Mouse (Mus musculus): ENCODE results near the gene Pkn3. TPM values are rescaled to one million over a fixed set of nuclear protein-coding genes. Genes with fewer than 3 reads are reported as not detected.
"Not testable (repeated sequence)": the region's sequence is repeated elsewhere in the genome, so short reads cannot be mapped to it uniquely, and the experiment has no call there.

Gene Pkn3
- total RNA-seq, 2 experiments from 2014 or later: 3.6 to 7.9 TPM

DNA sequence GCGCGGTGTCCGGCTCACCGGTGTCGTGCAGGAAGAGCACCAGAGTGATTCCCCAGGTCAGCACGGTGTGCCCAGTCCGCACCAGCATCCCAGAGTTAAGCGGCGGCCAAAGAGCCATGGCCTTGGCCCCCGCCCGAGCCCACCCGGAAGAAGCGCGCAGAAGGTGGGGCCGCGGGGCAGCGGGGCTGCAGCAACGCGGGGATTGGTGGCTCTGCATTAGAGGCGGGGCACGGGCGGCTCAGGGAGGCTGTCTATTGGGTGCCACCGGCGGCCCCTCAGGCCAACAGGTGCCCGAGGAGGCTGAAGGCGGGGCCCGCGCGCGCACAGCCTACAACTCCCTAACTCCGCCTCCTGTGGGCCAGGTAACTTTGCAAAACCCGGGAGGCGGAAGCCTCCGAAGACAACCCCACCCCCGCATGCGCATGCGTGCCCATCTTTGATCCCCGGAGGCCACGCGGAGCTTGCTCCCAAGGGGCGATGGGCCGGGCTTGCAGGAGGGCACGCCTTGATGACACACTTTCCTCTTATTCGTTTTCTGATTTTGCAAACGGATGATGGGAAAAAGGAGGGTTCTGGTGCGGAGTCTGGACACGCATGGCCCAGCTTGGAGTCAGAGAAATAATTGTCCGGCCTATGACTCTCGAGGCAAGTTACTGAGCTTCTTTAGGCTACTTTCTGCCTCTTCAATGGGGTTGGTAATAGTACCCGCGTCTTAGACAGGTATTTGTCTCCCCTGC, 16.2 kb downstream of the Pkn3 start, which contains the start of gene Zdhhc12:
Gene Zdhhc12, minus strand, starts transcription at position 178 of the 737 bp plus-strand sequence.
- peak; percentile 94 for ATAC-seq (replicated peaks; ENCODE audit: poor library complexity)

DNA sequence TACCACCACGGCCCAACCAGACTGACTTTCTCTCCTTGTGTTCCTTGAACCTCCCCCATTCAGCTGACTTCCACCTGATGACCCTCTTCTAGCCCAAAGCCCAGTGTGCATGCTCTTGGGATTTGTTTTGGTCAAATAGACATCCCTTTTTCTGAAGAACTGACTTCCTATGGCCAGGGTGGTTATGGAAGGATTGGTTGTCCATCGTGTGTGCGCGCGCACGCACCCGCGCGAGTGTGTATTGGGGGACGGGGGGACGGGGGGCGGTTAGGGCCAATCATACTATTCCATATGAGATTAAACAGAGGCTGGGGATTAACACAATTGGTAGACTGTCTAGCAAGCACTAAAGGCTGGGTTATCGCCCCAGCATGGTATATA, 16.7 kb downstream of the Pkn3 start:
- ATAC-seq (replicated peaks; ENCODE audit: poor library complexity): no peak

DNA sequence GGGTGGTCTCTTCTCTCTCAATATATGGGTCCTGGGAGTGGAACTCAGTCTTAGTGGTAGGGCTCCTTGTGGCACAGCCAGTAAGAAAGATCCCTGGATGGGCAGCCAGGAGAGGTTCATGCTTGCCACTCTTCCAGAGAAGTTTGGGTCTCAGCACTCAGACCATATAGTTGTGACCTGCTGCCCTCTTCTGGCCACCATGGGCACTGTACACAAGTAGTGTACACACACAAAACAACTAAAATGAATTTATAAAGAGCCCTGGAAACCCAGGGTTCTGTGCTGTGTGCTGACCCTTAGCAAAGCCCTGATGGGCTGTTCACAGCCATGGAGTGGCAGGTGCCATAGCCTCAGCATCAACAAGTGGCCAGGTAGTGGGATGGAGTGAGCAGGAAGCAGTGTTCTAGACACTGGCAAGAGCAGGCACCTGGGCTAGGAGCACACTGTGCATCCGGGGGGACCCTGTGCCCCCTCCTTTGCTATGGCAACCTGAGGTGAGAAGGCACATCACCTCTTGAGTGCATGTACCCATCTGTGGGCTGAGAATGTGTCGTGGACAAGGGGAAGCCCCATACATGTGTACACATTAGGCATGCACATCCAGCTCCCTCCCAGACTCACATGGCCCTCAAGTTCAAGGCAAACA, 18.5 kb downstream of the Pkn3 start:
- peak; percentile 38 for ATAC-seq (replicated peaks; ENCODE audit: poor library complexity)

DNA sequence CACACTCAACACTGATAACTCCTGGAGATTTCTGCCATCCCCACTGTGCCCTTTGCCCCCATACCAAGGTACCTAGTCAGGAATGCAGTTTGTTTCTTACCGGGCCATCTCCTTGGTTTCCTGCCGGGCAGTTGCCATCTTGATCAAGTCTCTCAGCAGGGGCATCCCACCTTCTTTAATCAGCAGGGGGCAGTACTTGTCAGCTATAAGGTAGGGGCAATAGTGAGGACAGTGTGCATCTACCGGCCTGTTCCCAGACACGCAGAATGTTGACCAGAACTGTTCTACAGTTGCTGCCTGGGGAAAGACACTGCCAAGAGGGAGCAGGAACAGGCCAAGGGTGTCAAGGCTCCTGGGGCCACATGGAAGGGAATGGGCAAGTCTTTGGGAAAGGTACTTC, 22.7 kb downstream of the Pkn3 start:
- no peak; the same call in 1 of the 2 replicates for ATAC-seq (replicated peaks; ENCODE audit: poor library complexity)

DNA sequence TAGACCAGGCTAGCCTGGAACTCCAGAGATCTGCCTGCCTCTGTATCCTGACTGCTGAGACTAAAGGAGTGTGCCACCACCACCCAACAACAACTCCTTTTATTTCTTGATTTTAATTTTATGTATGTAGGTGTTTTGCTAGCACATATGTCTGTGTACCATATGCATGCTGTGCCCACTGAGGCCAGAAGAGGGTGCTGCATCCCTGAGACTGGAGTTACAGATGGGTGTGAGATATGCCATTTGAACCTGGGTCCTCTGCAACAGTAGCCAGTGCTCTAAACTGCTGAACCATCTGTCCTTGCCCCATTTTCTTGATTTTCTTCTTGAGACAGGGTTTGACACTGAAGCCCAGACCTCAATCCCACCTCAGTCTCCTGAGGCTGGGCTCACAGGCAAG, 28.9 kb downstream of the Pkn3 start:
- peak; percentile 93 for ATAC-seq (replicated peaks; ENCODE audit: poor library complexity)

DNA sequence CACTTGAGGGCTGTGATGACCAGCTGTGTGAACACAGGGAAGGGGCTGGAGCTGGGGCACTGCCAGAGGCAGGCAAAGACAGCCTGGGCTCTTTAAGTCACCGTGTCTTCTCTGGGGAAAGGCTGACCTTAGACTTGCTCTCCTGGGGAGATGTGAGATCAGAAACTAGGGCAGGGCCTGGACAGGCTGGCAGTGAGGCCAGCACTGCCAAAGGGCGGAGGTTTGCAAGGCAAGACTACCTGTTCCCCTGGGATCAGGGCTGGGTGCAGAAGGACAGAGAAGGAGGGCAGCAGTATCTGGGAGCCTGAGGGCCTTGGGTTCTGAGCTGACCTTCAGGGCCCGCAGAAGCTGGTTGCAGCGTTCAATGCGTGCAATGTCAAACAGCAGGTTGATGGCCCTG, 30.2 kb downstream of the Pkn3 start:
- no peak for ATAC-seq (replicated peaks; ENCODE audit: poor library complexity)

DNA sequence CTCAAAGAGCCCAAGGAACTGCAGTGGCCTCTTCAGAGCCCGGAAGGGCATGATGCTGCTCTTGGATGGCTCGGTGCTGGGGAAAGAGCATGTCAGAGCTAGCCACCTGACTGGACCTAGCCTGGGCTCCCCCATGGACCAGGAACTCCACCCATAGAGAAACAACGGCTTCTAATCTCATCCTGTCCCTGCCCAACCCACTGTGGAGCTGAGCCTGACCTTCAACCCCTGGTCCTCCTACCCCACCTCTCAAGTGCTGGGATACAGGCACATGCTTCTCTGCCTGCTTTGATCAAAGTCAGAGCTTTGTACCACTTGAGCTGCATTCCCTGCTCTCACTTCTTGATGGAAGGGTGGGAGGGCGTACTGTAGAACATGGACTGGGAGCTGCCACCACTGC, 30.8 kb downstream of the Pkn3 start:
- ATAC-seq (replicated peaks; ENCODE audit: poor library complexity): no peak

DNA sequence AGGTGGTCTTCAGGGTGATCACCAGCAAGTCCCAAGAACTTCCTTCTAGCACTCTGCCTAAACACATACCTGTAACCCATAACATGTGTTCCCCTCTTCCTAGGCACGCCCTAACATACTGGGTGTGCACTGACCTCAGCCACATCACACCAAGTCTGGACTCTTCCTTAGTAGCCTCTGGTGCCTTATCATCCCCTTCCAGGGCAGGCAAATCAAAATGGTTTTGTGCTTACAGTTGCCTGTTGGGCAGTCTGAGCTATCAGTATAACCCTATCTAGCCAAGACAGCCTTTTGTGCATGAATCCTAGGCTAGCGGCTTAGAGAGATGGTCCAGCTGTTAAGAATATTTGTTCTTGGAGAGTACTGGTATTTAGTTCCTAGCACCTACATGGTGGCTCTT, 34.0 kb downstream of the Pkn3 start:
- peak; percentile 76 for ATAC-seq (replicated peaks; ENCODE audit: poor library complexity)

DNA sequence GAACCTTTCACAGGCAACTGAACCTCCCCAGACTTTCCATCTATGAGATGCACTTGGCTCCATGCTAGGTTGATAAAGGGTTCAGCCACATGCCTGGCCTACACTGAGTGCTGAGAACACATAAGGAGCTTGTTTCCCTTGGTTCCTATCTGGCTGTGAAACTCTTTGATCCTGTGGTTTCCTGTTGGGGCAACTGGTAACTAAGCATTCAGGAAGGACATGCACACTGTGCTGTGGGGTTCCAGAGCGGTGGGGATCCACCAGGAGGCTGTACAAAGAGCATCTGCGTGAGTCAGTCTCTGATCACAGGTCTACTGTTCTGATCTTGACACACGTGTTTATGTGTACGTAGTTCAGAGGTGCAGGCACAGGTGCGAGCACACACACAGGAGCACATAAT, 35.1 kb downstream of the Pkn3 start:
- peak; percentile 56 for ATAC-seq (replicated peaks; ENCODE audit: poor library complexity)

DNA sequence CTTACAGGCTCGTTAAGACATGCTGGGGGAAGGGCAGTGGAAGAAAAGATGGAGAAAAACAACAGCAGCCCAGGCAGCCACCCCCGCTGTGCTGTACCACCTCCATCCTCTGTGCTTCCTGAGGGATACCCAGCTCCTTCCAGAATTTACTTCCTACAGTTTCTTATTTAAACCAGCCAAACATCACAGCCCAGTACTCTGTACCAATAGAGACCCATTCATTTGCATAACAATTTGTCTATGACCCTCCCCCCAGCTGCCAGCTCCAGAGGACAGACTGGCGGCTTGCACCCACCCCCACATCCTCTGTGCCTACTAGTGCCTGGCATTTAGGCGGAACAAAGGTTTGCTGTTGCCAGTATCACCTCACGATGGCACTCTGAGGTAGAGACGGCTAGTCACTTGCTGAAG, 42.2 kb downstream of the Pkn3 start:
- ATAC-seq (replicated peaks; ENCODE audit: poor library complexity): no peak

DNA sequence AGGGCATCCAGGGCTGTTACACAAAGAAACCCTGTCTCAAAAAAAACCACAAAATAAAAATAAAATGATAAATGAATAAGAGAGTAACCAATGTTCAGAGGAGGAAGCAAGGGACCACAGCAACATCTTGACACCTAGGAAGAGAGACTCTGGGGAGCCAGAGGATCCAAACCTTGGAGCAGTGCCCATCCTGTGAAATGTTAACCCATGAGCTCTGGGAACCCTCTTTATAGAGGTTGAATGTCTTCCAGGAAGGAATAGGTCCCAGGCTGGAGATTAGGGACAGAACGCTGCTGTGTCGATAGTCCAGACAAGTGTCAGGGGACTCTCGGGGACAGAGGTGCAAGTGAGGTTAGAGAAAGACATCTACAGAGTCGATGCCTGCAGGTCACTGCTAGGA, 42.8 kb downstream of the Pkn3 start:
- no peak for ATAC-seq (replicated peaks; ENCODE audit: poor library complexity)

DNA sequence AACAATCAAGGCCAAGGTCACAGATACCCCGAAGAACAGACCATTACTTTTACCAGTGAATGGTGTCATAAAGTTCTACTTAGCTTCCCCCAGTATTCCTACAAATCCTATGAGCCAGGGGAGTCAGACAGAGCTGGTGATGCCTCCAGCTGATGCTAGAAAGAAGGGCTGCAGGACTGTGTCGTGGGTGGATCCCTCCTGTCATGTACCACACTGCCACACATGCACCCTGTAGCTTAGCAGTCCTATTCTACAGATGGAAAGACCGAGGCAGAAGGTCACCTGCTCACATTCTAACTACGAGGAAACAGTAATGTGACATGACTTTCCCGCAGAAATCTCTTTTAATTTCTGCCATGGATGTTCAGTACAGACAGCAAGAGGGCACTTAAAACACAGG, 45.3 kb downstream of the Pkn3 start:
- ATAC-seq (replicated peaks; ENCODE audit: poor library complexity): no peak

DNA sequence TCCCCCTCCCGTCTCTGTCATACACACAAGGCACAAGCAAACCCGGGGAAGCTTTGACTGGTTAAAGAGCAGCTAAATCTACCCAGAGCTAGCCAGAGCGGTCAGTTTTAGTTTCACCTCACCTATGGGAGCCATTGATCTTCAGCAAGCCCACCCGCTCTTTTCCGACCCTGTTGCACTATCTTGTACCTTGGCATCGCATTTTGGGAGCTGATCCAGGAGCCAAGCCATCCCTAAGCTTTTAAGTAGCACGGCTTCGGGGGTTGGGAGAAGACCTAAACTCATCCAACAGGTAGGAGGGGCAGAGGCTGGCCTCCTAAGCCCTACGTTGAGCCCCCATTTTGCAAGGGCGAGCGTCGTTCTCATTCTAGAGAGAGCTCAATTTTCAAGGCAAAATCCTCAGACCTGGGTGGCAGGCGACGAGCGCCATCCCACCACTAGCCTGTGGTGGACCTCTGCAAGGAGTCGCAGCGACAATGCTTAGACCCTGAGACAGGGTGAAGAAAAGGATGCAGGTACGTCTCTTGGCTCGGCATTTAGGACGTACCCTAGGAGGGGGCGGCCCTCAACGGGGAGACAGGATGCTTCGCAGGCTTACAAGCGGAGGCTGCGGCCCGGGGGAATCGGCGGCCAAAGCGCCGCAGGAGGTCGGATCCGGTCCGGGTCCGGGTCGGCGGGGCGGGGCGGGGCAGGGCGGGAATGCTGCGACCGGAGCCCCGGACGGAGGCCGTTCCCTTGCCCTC, 46.4 kb downstream of the Pkn3 start:
- no peak for ATAC-seq (replicated peaks; ENCODE audit: poor library complexity)

DNA sequence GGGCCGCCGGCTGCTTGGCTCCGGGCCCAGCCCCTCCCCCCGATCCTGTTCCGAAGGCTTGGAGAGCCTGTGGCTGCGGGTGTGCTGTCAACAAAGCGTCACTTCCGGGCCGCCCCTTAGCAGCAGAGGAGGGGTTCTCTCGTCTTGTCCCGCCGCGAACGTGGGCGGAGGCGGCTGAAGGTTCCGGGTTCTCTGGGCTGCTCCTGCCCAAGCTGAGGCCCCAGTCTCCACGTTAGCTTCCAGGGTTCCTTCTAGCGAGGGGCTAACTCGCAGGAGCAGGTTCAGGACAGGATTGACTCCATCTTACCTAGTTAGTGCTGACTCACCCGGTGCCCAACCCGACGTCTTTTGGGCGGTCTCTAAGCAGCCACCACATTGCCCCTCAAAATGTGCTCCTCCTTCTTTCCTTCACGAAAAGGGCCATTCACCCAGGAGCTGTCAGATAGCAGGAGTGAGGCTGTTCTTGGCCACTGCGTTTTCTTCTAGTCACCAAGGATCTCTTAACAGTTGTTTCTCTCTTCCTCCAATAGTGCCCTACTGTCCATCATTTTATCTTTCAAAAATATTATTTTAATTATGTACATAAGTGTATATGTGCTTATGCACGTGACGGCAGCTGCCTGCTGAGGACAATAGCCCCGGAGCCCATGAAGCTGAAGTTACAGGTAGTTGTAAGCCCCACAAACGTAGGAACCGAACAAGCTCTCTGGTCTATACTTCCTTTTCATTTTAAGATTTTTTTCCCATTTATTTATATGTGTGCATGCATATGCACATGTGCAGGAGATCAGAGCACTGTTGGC, 47.2 kb downstream of the Pkn3 start, which contains the start of gene Zer1:
Gene Zer1, minus strand, starts transcription at position 114 of the 803 bp plus-strand sequence.
- peak; percentile 95 for ATAC-seq (replicated peaks; ENCODE audit: poor library complexity)

DNA sequence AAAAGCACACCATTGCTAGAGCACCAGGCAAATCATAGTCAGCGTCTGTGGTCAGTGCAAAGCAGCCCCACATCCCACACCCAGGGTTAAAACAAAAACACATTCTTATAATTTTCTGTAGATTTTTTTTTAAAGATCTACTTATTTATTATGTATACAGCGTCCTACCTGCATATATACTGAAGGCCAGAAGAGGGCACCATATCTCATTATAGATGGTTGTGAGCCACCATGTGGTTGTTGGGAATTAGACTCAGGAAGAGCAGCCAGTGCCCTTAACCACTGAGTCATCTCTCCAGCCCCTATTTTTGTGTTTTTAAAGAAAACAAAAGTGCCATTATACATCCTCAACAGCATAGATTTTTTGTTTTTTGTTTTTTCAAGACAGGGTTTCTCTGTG, 51.3 kb downstream of the Pkn3 start:
- 0 out of 2 replicates have a peak, but pooled peaks have one; percentile 19 for ATAC-seq (replicated peaks; ENCODE audit: poor library complexity)

DNA sequence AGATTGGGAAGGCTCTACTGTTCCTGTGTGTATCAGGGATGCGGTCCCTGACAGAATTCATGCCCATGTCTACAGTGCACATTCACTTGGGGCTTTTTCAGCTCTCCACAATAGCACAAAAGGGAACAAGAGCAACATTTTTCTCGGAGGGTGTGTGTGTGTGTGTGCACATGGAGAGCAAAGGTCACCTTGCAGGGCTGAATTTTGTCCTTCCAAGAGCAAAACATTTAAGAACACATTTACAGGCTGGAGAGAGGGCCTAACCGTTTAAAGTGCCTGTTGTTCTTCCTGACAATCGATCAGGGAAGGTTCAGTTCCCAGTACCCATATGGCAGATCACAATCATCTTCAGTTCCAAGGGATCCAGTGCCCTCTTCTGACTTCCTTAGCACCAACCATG, 52.7 kb downstream of the Pkn3 start:
- no peak for ATAC-seq (replicated peaks; ENCODE audit: poor library complexity)

DNA sequence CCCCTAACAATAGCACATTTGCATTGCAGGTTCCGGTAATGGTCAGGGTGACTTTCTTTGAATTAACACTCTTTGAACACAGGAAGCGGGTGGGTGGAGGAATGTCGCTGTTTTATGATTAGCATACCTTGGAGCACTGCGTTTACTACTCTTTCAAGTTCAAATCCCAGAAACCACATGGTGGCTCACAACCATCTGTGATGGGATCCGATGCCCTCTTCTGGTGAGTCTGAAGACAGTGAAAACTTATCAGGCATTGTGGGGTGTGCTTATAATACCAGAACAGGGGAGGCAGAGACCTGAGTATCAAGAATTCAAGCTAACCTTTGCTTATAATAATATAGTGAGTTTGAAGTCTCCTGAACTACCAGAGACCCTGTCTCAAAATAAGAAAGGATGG, 53.8 kb downstream of the Pkn3 start:
- ATAC-seq (replicated peaks; ENCODE audit: poor library complexity): not testable (repeated sequence)

DNA sequence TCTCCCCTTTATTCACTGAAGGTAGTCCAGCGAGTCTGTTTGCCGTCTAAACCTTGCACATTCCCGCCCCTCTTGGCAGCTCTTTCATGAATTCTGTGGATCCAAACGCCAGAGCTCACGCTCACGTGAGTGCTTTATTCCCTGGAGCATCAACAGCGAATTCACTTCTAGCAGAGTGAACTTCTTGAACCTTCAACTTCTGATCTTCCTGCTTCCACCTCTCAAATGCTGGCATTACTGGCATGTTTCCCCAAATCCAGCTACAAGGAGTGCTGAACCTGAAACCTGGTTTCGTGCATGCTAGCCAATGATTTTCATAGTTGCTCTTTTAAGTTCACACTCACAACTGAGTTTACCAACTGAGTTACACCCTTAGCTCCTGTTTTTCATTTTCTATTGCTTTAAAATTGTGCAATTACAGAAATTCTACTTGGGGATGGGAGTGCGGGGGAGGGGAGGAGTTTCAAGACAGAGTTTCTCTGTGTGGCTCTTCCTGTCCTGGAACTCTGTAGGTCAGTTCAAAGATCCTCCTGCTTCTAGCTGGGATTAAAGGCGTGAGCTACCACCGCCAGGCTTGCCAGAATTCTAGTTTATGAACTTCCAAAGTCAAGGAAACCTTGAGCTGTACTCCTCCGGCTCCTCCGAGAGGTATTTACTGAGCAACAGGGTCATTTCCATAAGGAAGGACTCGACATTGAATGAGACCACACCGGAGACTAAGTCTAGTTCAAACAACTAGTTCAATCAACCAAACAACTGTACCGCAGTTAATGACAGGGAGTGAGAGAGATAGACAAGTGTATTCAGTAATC, 55.5 kb downstream of the Pkn3 start:
- peak; percentile 22; the same call in 1 of the 2 replicates for ATAC-seq (replicated peaks; ENCODE audit: poor library complexity)

DNA sequence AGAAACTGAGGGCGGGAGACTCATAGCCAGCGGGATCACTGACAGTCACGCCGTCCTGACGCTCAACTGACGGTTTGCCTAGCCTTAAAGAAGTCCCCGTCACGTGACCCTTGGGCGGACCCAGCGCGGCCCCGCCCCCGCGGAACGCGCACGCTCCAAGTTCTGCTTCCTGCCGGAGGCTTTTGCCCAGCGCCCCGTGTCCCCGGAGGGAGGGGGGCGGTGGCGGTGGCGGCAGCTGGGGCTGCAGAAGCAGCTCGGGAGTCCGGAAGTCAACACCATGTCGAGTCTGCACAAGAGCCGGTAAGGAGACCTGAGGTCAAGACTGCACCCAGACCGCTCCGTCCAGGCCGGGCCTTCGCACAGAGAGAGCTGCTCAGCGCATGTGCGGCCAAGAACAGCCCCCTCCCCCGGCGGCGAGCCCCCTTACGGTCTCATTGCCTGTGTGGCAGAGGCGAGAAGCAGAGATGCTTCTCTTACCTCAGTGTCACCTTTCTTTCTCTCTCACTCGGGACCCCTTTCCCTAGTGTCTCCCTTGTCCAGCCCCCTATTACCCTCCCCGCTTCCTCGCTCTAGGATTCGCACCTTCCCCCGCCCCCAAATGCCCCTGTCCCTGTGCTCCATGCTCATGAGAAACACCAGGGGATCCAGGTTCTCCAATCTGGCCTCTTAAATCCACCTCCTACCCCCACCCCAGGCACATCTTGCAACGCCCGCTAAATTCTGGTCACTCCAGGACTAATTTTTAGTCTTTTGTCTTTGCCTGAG, 56.3 kb downstream of the Pkn3 start, which contains the start of gene Tbc1d13:
Gene Tbc1d13, plus strand, starts transcription at position 134 of the 765 bp plus-strand sequence.
- ATAC-seq (replicated peaks; ENCODE audit: poor library complexity): peak; percentile 90

All from megakaryocyte progenitor cell, adult 5-6 weeks (primary cell).